Mouse (Mus musculus) adrenal gland, postnatal 36 days (tissue): ENCODE measurements around the gene Rbm47. TPM values are rescaled to one million over a fixed set of nuclear protein-coding genes. Genes with fewer than 3 reads are reported as not detected.

ENCODE experiments used
- microRNA-seq: library from miRNA; unstranded; fragments of <30 nt; microRNA quantifications from one replicate; pipeline ENCODE4 v1.2.0, GENCODE M21; 2021
- total RNA-seq, 2 experiments: library from RNA; stranded (reverse); gene quantifications; 2 replicates each; pipeline ENCODE4 v1.2.3; 2021

Rbm47 gene
- total RNA-seq, 2 experiments from 2014 or later, result 102 to 121 TPM

Small RNAs within 50 kb of the gene (microRNA-seq; reads per million reads assigned to microRNA genes)
- not detected for gene Gm25952

Other genes starting within 250 kb of the Rbm47 start
- not detected for gene Chrna9, start 238.2 kb downstream of the Rbm47 start, total RNA-seq
- gene 9130230L23Rik, start 168.8 kb downstream of the Rbm47 start, total RNA-seq, result 1 to 10 TPM in 1 of 2 experiments, under 1 TPM in 1; 0.53 to 1.3 TPM
- under 1 TPM; 0.49 to 0.56 TPM for gene Nsun7, start 86.8 kb upstream of the Rbm47 start, total RNA-seq